Mouse (Mus musculus): ENCODE measurements around the gene Unc5b. TPM values are rescaled to one million over a fixed set of nuclear protein-coding genes. Genes with fewer than 3 reads are reported as not detected.

Unc5b gene
- polyA plus RNA-seq, 1 experiment from 2014 or later = 2.6 TPM

DNA sequence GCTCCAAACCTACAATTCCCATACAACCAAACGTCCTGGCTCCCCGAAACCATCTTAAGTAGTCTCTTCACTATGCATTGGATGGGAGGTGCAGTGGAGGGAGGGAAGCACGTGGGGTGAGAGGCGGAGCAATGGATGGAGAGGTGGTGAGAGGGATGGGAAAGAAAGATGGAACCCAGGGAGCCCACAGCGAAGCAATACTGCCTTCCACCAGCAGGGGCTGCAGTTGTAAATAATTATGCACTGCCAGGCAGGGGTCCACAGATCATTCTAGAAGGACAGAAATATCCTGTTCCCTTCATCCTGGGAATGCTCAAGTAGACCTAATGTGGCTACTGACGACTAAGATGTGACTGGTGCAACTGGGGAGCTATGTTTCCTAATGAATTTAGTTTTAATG is 55.9 kb downstream of the Unc5b start:
- Histone ChIP-seq H3K36me3 (ENCODE audit: control insufficient read depth, insufficient read depth) (peaks cover 21% of the 10 kb centered on the region), H3K4me2 (replicated peaks; ENCODE audit: low read depth) (no peak overlapping the region), H3K9ac (ENCODE audit: low read depth, low read length) (no peak overlapping the region), H3K4me1 (replicated peaks; ENCODE audit: control insufficient read depth, insufficient read depth, low read length) (no peaks in the 10 kb centered on the region), H3K9me3 (ENCODE audit: control insufficient read depth) (no peaks in the 10 kb centered on the region), H3K27me3 (replicated peaks; ENCODE audit: control insufficient read depth, insufficient read depth, low read length) (no peaks in the 10 kb centered on the region), H3K27ac (ENCODE audit: low read depth, low read length) (no peak overlapping the region), H3K4me3 (ENCODE audit: low read depth, low read length) (no peak overlapping the region)
- 74% methylated on average over 6 of the region's 6 CpGs for WGBS
- ATAC-seq = no peak
- peak; percentile 68 for TF ChIP-seq CTCF (IDR thresholded peaks at IDR 0.05; ENCODE audit: low read depth)

GRCm38 (mm10) chr10:60774616-60775015 is 56.8 kb downstream of the Unc5b start:
- Histone ChIP-seq H3K27me3 (replicated peaks; ENCODE audit: control insufficient read depth, insufficient read depth, low read length) (no peaks in the 10 kb centered on the region), H3K4me3 (ENCODE audit: low read depth, low read length) (no peak overlapping the region), H3K9ac (ENCODE audit: low read depth, low read length) (no peak overlapping the region), H3K4me1 (replicated peaks; ENCODE audit: control insufficient read depth, insufficient read depth, low read length) (no peaks in the 10 kb centered on the region), H3K36me3 (ENCODE audit: control insufficient read depth, insufficient read depth) (peaks cover 21% of the 10 kb centered on the region), H3K9me3 (ENCODE audit: control insufficient read depth) (no peaks in the 10 kb centered on the region), H3K4me2 (replicated peaks; ENCODE audit: low read depth) (no peak overlapping the region), H3K27ac (ENCODE audit: low read depth, low read length) (no peak overlapping the region)
- no peak for TF ChIP-seq CTCF (IDR thresholded peaks at IDR 0.05; ENCODE audit: low read depth)
- 97% methylated on average over 13 of the region's 13 CpGs for WGBS
- ATAC-seq = no peak

DNA sequence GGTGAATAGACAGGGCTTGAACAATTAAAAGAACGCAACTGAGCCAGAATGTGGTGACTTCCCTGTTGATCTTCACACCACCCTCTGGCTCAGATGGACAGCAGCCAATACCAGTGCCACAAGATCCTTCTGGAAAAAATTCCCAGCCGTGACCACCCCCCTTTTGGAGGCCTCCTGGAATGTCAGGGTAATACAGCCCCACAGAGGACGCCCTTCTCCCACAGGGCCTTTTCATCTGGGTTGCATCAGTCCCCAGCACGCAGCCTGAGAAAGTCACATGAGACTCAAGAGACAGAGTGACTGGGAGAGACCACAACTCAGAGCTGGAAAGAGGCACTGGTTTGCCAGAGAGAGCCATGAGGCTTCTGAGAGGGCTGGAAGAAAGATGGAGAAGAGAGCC is 60.5 kb downstream of the Unc5b start:
- H3K27ac ChIP-seq (ENCODE audit: low read depth, low read length) = no peak overlapping the region
- H3K9me3 ChIP-seq (ENCODE audit: control insufficient read depth) = no peaks in the 10 kb centered on the region
- H3K4me1 ChIP-seq (replicated peaks; ENCODE audit: control insufficient read depth, insufficient read depth, low read length) = no peaks in the 10 kb centered on the region; the same call in 1 of the 2 replicates
- H3K4me2 ChIP-seq (replicated peaks; ENCODE audit: low read depth) = no peak overlapping the region
- H3K4me3 ChIP-seq (ENCODE audit: low read depth, low read length) = no peak overlapping the region
- no peaks in the 10 kb centered on the region for H3K27me3 ChIP-seq (replicated peaks; ENCODE audit: control insufficient read depth, insufficient read depth, low read length)
- TF ChIP-seq CTCF (IDR thresholded peaks at IDR 0.05; ENCODE audit: low read depth) = no peak
- H3K9ac ChIP-seq (ENCODE audit: low read depth, low read length) = no peak overlapping the region; the same call in 1 of the 2 replicates
- H3K36me3 ChIP-seq (ENCODE audit: control insufficient read depth, insufficient read depth) = peaks cover 26% of the 10 kb centered on the region
- ATAC-seq = no peak
- 65% methylated on average over 4 of the region's 4 CpGs for WGBS

DNA sequence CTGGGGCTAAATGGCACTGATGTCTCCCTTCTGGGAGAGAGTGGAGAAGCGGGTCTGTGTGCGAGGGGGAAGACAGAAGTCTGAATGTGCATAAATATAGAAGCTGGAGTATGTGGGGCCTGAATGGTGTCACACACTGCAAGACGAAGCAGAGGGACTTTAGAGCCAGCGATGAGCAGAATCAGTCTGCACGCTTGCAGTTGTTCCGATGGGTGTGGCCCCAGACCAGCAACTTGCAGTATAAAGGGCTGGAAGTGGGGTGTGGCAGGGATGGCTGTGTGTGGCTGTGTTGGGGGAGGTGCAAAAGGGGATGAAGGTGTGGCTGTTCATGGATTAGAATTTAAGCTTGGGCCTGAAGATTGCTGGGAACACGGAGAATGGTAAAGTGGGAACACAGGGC is 62.8 kb downstream of the Unc5b start:
- Histone ChIP-seq H3K4me3 (ENCODE audit: low read depth, low read length) (no peak overlapping the region), H3K4me2 (replicated peaks; ENCODE audit: low read depth) (no peak overlapping the region), H3K36me3 (ENCODE audit: control insufficient read depth, insufficient read depth) (peaks cover 12% of the 10 kb centered on the region), H3K27ac (ENCODE audit: low read depth, low read length) (peak overlapping the region; percentile 71), H3K4me1 (replicated peaks; ENCODE audit: control insufficient read depth, insufficient read depth, low read length) (no peaks in the 10 kb centered on the region; the same call in 1 of the 2 replicates), H3K9me3 (ENCODE audit: control insufficient read depth) (no peaks in the 10 kb centered on the region), H3K27me3 (replicated peaks; ENCODE audit: control insufficient read depth, insufficient read depth, low read length) (no peaks in the 10 kb centered on the region), H3K9ac (ENCODE audit: low read depth, low read length) (no peak overlapping the region)
- WGBS = 49% methylated on average over 7 of the region's 7 CpGs
- no peak for TF ChIP-seq CTCF (IDR thresholded peaks at IDR 0.05; ENCODE audit: low read depth)
- peak; percentile 38 for ATAC-seq

DNA sequence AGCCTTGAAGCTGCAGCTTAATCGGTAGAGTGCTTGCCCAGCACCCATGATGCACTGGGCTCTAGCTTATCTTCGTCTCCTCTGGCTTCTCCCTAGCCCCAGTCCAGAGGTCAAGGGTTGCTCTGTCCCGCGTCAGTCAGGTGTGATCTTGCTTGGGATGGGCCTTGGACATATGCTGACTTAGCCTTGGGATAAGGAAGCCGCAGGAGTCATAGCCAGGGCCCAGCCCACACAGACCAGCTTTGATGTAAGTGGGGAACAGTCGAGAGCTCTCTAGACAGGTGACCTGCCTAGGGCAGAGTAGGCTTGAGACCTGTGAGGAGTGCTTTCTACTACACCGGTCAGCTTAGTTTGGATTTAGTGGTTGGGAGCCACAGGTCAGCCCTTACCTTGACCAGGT is 64.0 kb downstream of the Unc5b start:
- Histone ChIP-seq H3K36me3 (ENCODE audit: control insufficient read depth, insufficient read depth) (peaks cover 12% of the 10 kb centered on the region), H3K27me3 (replicated peaks; ENCODE audit: control insufficient read depth, insufficient read depth, low read length) (no peaks in the 10 kb centered on the region), H3K9ac (ENCODE audit: low read depth, low read length) (no peak overlapping the region), H3K4me3 (ENCODE audit: low read depth, low read length) (no peak overlapping the region), H3K4me1 (replicated peaks; ENCODE audit: control insufficient read depth, insufficient read depth, low read length) (peaks cover under 1% of the 10 kb centered on the region; the same call in 1 of the 2 replicates), H3K4me2 (replicated peaks; ENCODE audit: low read depth) (no peak overlapping the region), H3K9me3 (ENCODE audit: control insufficient read depth) (no peaks in the 10 kb centered on the region), H3K27ac (ENCODE audit: low read depth, low read length) (peak overlapping the region; percentile 71; the same call in 1 of the 2 replicates)
- no peak for TF ChIP-seq CTCF (IDR thresholded peaks at IDR 0.05; ENCODE audit: low read depth)
- ATAC-seq = peak; percentile 91
- WGBS = 43% methylated on average over 7 of the region's 7 CpGs

DNA sequence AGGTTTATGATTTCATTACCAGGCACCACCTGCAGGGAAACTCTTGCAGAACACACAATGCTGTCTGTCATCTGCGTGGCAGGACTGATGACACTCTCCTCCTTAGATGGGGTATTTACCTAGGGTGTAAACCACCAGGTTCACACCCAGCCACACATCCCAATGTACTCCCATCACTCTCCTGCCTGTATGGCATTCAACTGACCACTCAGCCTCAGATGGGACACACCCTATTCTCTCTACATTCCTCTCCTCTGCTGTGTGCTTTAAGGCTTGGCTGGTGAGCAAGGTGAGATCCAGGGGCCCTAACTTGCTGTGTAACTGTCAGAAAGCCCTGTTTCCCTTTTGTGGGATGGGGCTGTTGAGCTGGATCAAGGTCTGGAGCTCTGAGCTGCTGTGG is 69.3 kb downstream of the Unc5b start:
- ATAC-seq = no peak
- H3K27me3 ChIP-seq (replicated peaks; ENCODE audit: control insufficient read depth, insufficient read depth, low read length) = no peaks in the 10 kb centered on the region
- peaks cover 5% of the 10 kb centered on the region; the same call in 1 of the 2 replicates for H3K36me3 ChIP-seq (ENCODE audit: control insufficient read depth, insufficient read depth)
- 54% methylated on average over 1 of the region's 1 CpGs for WGBS
- no peak overlapping the region for H3K9ac ChIP-seq (ENCODE audit: low read depth, low read length)
- H3K4me3 ChIP-seq (ENCODE audit: low read depth, low read length) = no peak overlapping the region
- H3K4me2 ChIP-seq (replicated peaks; ENCODE audit: low read depth) = no peak overlapping the region
- H3K9me3 ChIP-seq (ENCODE audit: control insufficient read depth) = no peaks in the 10 kb centered on the region
- H3K27ac ChIP-seq (ENCODE audit: low read depth, low read length) = no peak overlapping the region
- TF ChIP-seq CTCF (IDR thresholded peaks at IDR 0.05; ENCODE audit: low read depth) = no peak
- 0 out of 2 replicates have a peak, but pooled peaks cover 2% of the 10 kb centered on the region for H3K4me1 ChIP-seq (replicated peaks; ENCODE audit: control insufficient read depth, insufficient read depth, low read length)

- ATAC-seq = peak; percentile 71
- 3% methylated on average over 14 of the region's 14 CpGs for WGBS
Measured at GRCm38 (mm10) chr10:60760377-60760776, 71.0 kb downstream of the Unc5b start.

More at GRCm38 (mm10) chr10:60760377-60760776, 71.0 kb downstream of the Unc5b start:
- H3K4me1 ChIP-seq (replicated peaks; ENCODE audit: control insufficient read depth, insufficient read depth, low read length) = 0 out of 2 replicates have a peak, but pooled peaks cover 2% of the 10 kb centered on the region
- no peak overlapping the region for H3K4me2 ChIP-seq (replicated peaks; ENCODE audit: low read depth)
- no peak overlapping the region for H3K27ac ChIP-seq (ENCODE audit: low read depth, low read length)
- no peak overlapping the region for H3K4me3 ChIP-seq (ENCODE audit: low read depth, low read length)
- peak; percentile 99 for TF ChIP-seq CTCF (IDR thresholded peaks at IDR 0.05; ENCODE audit: low read depth)
- no peaks in the 10 kb centered on the region for H3K9me3 ChIP-seq (ENCODE audit: control insufficient read depth)
- no peak overlapping the region for H3K9ac ChIP-seq (ENCODE audit: low read depth, low read length)
- no peaks in the 10 kb centered on the region; the same call in 1 of the 2 replicates for H3K36me3 ChIP-seq (ENCODE audit: control insufficient read depth, insufficient read depth)
- H3K27me3 ChIP-seq (replicated peaks; ENCODE audit: control insufficient read depth, insufficient read depth, low read length) = no peaks in the 10 kb centered on the region

Data from intestine, postnatal 0 days (tissue).